Mouse (Mus musculus): Measurements from ENCODE around the gene Arhgap24. TPM values are rescaled to one million over a fixed set of nuclear protein-coding genes. Genes with fewer than 3 reads are reported as not detected.

Gene Arhgap24
- polyA plus RNA-seq, 1 experiment from 2014 or later: 17.7 TPM

DNA sequence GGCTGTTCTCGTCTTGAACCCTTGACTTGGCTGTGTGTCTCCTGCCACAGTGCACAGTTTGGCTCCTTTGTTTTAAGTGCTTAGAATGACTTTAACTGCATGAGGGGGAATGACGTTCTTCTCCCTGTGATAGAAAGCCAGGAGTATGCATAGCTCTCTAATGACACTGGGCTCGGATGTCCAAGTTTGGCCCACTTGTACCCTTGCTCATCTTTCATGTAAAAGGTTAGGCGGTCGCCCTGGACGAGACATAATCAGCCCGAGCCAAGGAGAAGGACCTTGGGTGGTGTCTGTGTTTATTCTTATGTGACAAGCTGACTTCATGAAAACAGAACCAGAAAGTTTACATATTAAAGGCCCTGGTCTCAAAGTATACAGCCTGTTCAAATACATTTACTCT, 289.4 kb downstream of the Arhgap24 start:
- Histone ChIP-seq H3K9ac (replicated peaks) (no peak overlapping the region), H3K27me3 (no peaks in the 10 kb centered on the region), H3K4me2 (no peak overlapping the region), H3K9me3 (no peaks in the 10 kb centered on the region), H3K36me3 (no peaks in the 10 kb centered on the region), H3K4me3 (replicated peaks) (no peak overlapping the region), H3K27ac (no peak overlapping the region), H3K4me1 (replicated peaks) (peaks cover 31% of the 10 kb centered on the region)
- ATAC-seq (ENCODE audit: insufficient number of reproducible peaks, insufficient read depth, low FRiP score, low TSS enrichment, low read depth): no peak
- WGBS: 79% methylated on average over 7 of the region's 7 CpGs

DNA sequence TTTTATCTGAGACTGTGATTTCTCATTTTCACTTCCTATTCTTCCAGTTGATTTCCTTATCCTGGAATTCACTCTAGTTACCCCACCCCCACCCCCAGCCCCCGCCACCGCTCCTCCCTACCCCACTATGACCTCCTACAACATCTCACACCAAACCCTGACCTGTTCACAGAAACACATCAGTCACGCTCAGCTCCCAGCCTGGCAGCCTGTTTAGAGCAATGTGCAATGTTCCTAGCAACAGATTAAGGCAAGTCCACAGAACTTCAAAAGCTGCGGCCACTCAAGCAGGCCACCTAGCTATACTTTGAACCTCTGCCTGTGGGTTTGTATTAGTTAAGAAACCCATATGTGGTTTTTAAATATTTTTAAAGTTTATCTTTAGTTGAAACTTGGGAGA, 293.3 kb downstream of the Arhgap24 start:
- H3K27ac ChIP-seq: no peak overlapping the region
- no peak overlapping the region for H3K9ac ChIP-seq (replicated peaks)
- peaks cover 17% of the 10 kb centered on the region for H3K4me1 ChIP-seq (replicated peaks)
- ATAC-seq (ENCODE audit: insufficient number of reproducible peaks, insufficient read depth, low FRiP score, low TSS enrichment, low read depth): no peak
- no peaks in the 10 kb centered on the region for H3K9me3 ChIP-seq
- H3K4me2 ChIP-seq: no peak overlapping the region
- no peak overlapping the region for H3K4me3 ChIP-seq (replicated peaks)
- no peaks in the 10 kb centered on the region for H3K27me3 ChIP-seq
- H3K36me3 ChIP-seq: no peaks in the 10 kb centered on the region
- 36% methylated on average over 4 of the region's 4 CpGs for WGBS

- WGBS: 95% methylated on average over 9 of the region's 9 CpGs
- ATAC-seq (ENCODE audit: insufficient number of reproducible peaks, insufficient read depth, low FRiP score, low TSS enrichment, low read depth): no peak
- Histone ChIP-seq H3K9me3 (no peaks in the 10 kb centered on the region), H3K36me3 (no peaks in the 10 kb centered on the region), H3K4me2 (no peak overlapping the region), H3K4me1 (replicated peaks) (peaks cover 15% of the 10 kb centered on the region), H3K27ac (no peak overlapping the region), H3K9ac (replicated peaks) (no peak overlapping the region), H3K27me3 (no peaks in the 10 kb centered on the region), H3K4me3 (replicated peaks) (no peak overlapping the region)
These were observed 296.1 kb downstream of the Arhgap24 start for GRCm38 (mm10) chr5:102777255-102777654.

DNA sequence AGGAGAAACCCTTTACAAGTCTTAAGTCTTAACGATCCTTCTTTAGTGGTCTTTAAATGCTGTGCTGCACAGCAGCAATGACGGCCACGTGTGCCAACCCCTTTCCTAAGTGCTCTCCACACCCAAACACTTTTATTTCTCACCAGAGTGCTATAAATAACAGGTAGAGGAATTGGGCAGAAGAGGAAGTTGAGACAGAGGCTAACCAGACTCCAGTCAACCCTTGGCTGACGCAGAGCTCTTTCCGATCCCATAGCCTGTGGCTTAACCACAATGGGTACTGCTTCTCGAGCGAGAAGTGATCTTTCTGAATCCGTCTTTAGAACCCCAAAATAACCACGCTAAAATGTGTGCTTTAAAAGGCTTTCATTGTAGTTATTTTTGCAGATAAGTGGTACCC, 296.7 kb downstream of the Arhgap24 start:
- WGBS: 44% methylated on average over 9 of the region's 9 CpGs
- Histone ChIP-seq H3K4me1 (replicated peaks) (peaks cover 15% of the 10 kb centered on the region), H3K9me3 (no peaks in the 10 kb centered on the region), H3K27me3 (no peaks in the 10 kb centered on the region), H3K27ac (no peak overlapping the region), H3K4me3 (replicated peaks) (no peak overlapping the region), H3K9ac (replicated peaks) (no peak overlapping the region), H3K36me3 (no peaks in the 10 kb centered on the region), H3K4me2 (no peak overlapping the region)
- ATAC-seq (ENCODE audit: insufficient number of reproducible peaks, insufficient read depth, low FRiP score, low TSS enrichment, low read depth): no peak

GRCm38 (mm10) chr5:102778253-102778652, 297.1 kb downstream of the Arhgap24 start:
- H3K4me3 ChIP-seq (replicated peaks): no peak overlapping the region
- 67% methylated on average over 5 of the region's 5 CpGs for WGBS
- ATAC-seq (ENCODE audit: insufficient number of reproducible peaks, insufficient read depth, low FRiP score, low TSS enrichment, low read depth): 0 out of 2 replicates have a peak, but pooled peaks have one; percentile 47

DNA sequence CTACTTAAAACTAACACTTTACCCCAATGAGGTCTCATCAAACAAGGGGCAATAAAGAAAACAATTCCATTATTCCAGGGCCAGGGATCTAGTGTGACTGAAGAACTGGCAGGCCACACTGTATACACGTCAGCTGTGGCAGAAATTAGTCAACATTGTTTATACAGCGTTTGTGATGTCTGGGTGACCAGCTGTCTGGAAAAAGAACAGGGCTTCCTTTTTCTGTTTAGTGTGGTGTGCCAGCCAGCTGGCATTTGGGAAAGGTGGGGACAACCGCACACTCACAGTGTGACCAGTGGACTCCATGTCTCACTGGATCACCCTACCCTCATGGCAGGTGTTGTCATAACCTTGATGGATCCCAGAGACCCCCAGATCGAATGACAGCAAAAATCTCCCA, 302.4 kb downstream of the Arhgap24 start:
- WGBS: 67% methylated on average over 4 of the region's 4 CpGs
- Histone ChIP-seq H3K4me2 (no peak overlapping the region), H3K4me3 (replicated peaks) (no peak overlapping the region), H3K27ac (no peak overlapping the region), H3K4me1 (replicated peaks) (peaks cover 6% of the 10 kb centered on the region; the same call in 1 of the 2 replicates), H3K9ac (replicated peaks) (no peak overlapping the region), H3K36me3 (no peaks in the 10 kb centered on the region), H3K27me3 (no peaks in the 10 kb centered on the region), H3K9me3 (no peaks in the 10 kb centered on the region)
- no peak for ATAC-seq (ENCODE audit: insufficient number of reproducible peaks, insufficient read depth, low FRiP score, low TSS enrichment, low read depth)

More at GRCm38 (mm10) chr5:102778253-102778652, 297.1 kb downstream of the Arhgap24 start:
- Histone ChIP-seq H3K4me1 (replicated peaks) (peaks cover 15% of the 10 kb centered on the region), H3K9me3 (no peaks in the 10 kb centered on the region), H3K9ac (replicated peaks) (no peak overlapping the region), H3K27ac (no peak overlapping the region), H3K4me2 (no peak overlapping the region), H3K36me3 (no peaks in the 10 kb centered on the region), H3K27me3 (no peaks in the 10 kb centered on the region)

DNA sequence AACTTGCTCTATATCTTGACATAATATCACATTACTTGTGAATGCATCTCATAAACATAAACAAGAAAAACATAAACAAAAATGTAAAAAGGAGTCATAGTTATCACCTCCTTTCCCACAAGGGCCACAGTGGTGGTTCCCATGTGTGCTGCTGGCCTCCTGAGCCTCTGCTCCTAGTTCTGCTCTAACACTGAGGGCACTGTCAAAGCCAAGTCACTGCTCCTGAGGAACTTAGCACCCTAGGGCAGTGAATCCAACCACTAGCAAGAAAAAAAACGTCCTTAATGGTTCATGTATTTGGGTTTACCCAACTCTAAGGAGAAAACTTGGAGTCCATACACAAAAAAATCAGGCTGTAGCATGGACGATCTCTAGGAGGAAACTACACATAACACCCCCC, 304.9 kb downstream of the Arhgap24 start:
- Histone ChIP-seq H3K4me3 (replicated peaks) (no peak overlapping the region), H3K27me3 (no peaks in the 10 kb centered on the region), H3K4me2 (no peak overlapping the region), H3K9me3 (no peaks in the 10 kb centered on the region), H3K4me1 (replicated peaks) (peaks cover 20% of the 10 kb centered on the region), H3K27ac (no peak overlapping the region), H3K36me3 (no peaks in the 10 kb centered on the region), H3K9ac (replicated peaks) (no peak overlapping the region)
- WGBS: 69% methylated on average over 2 of the region's 2 CpGs
- ATAC-seq (ENCODE audit: insufficient number of reproducible peaks, insufficient read depth, low FRiP score, low TSS enrichment, low read depth): no peak

DNA sequence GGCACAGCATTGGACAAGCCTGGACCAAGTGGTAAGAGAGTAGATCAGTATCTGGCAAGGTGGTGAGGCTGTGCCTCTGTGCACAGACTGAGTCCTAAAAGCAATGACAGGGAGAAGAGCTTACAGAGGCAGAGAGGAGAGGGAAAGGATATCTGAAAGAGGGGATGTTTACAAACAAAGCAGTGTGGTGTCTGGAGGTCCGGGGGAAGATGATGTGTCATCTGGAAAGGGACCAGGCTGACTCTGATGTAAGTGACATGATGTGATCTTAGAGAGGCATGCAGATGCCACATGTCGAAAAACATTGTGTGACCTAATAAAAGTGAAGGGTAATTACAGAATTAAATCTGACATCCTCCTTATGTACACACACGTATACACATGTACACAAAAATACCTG, 307.2 kb downstream of the Arhgap24 start:
- H3K36me3 ChIP-seq: no peaks in the 10 kb centered on the region
- no peaks in the 10 kb centered on the region for H3K9me3 ChIP-seq
- no peak overlapping the region for H3K4me3 ChIP-seq (replicated peaks)
- WGBS: 64% methylated on average over 3 of the region's 3 CpGs
- no peak overlapping the region for H3K9ac ChIP-seq (replicated peaks)
- no peak overlapping the region for H3K4me2 ChIP-seq
- no peak overlapping the region for H3K27ac ChIP-seq
- no peak for ATAC-seq (ENCODE audit: insufficient number of reproducible peaks, insufficient read depth, low FRiP score, low TSS enrichment, low read depth)
- H3K27me3 ChIP-seq: no peaks in the 10 kb centered on the region
- peaks cover 28% of the 10 kb centered on the region for H3K4me1 ChIP-seq (replicated peaks)

- no peak for ATAC-seq (ENCODE audit: insufficient number of reproducible peaks, insufficient read depth, low FRiP score, low TSS enrichment, low read depth)
- H3K9ac ChIP-seq (replicated peaks): no peak overlapping the region
- H3K9me3 ChIP-seq: no peaks in the 10 kb centered on the region
- H3K27ac ChIP-seq: no peak overlapping the region
- H3K4me1 ChIP-seq (replicated peaks): peaks cover 25% of the 10 kb centered on the region
- no peaks in the 10 kb centered on the region for H3K27me3 ChIP-seq
- no peak overlapping the region for H3K4me3 ChIP-seq (replicated peaks)
- H3K36me3 ChIP-seq: no peaks in the 10 kb centered on the region
- 55% methylated on average over 4 of the region's 4 CpGs for WGBS
- no peak overlapping the region for H3K4me2 ChIP-seq
These were observed 310.1 kb downstream of the Arhgap24 start for GRCm38 (mm10) chr5:102791273-102791672.

DNA sequence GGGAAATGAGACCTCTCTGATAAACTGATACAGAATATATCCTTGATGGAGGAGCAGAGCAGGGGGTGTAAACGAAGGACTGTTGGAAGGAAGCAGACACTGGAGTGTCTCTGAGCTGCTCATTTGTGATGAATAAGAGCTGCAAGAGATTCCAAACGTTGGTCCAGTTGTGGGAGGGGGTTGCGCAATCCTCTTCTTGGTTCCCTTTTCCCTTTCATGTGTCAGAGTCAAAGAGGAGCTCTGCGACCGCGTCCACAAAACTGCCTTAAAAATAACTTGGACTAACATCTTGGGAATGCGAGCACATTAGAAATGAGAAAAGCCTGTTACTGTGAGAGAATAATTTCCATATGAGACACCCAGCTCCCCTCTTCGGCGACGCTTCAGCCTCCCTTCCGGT, 312.3 kb downstream of the Arhgap24 start:
- Histone ChIP-seq H3K4me3 (replicated peaks) (no peak overlapping the region), H3K27ac (no peak overlapping the region), H3K4me1 (replicated peaks) (peaks cover 25% of the 10 kb centered on the region), H3K4me2 (no peak overlapping the region), H3K36me3 (no peaks in the 10 kb centered on the region), H3K9ac (replicated peaks) (no peak overlapping the region), H3K9me3 (no peaks in the 10 kb centered on the region), H3K27me3 (no peaks in the 10 kb centered on the region)
- WGBS: 86% methylated on average over 11 of the region's 11 CpGs
- no peak for ATAC-seq (ENCODE audit: insufficient number of reproducible peaks, insufficient read depth, low FRiP score, low TSS enrichment, low read depth)

GRCm38 (mm10) chr5:102801469-102801868, 320.3 kb downstream of the Arhgap24 start:
- Histone ChIP-seq H3K27me3 (no peaks in the 10 kb centered on the region), H3K9me3 (no peaks in the 10 kb centered on the region), H3K4me2 (no peak overlapping the region), H3K36me3 (no peaks in the 10 kb centered on the region), H3K4me3 (replicated peaks) (no peak overlapping the region), H3K27ac (no peak overlapping the region), H3K9ac (replicated peaks) (no peak overlapping the region), H3K4me1 (replicated peaks) (peaks cover 8% of the 10 kb centered on the region)
- no peak for ATAC-seq (ENCODE audit: insufficient number of reproducible peaks, insufficient read depth, low FRiP score, low TSS enrichment, low read depth)
- 81% methylated on average over 3 of the region's 3 CpGs for WGBS

- Histone ChIP-seq H3K4me3 (replicated peaks) (no peak overlapping the region), H3K4me1 (replicated peaks) (peaks cover 8% of the 10 kb centered on the region), H3K9ac (replicated peaks) (no peak overlapping the region), H3K36me3 (no peaks in the 10 kb centered on the region), H3K4me2 (no peak overlapping the region), H3K9me3 (no peaks in the 10 kb centered on the region), H3K27me3 (no peaks in the 10 kb centered on the region), H3K27ac (no peak overlapping the region)
- no peak for ATAC-seq (ENCODE audit: insufficient number of reproducible peaks, insufficient read depth, low FRiP score, low TSS enrichment, low read depth)
- WGBS: 85% methylated on average over 6 of the region's 6 CpGs
These were observed 321.6 kb downstream of the Arhgap24 start for GRCm38 (mm10) chr5:102802833-102803232.

Measured in limb, embryonic 12.5 days (tissue).